Mouse (Mus musculus): Measurements from ENCODE around the gene Nkd1.

The Nkd1 gene

GRCm38 (mm10) chr8:88520985-88521527, at the start of gene Nkd1:
Gene Nkd1 (plus strand): TSS chr8:88521354.
- DNase-seq (ENCODE audit: low spot score) = no peak

GRCm38 (mm10) chr8:88481290-88481689, 39.9 kb upstream of the Nkd1 start:
- no peak for DNase-seq (ENCODE audit: low spot score)

- no peak for DNase-seq (ENCODE audit: low spot score)
These were observed 32.7 kb upstream of the Nkd1 start for GRCm38 (mm10) chr8:88488391-88488829.

DNA sequence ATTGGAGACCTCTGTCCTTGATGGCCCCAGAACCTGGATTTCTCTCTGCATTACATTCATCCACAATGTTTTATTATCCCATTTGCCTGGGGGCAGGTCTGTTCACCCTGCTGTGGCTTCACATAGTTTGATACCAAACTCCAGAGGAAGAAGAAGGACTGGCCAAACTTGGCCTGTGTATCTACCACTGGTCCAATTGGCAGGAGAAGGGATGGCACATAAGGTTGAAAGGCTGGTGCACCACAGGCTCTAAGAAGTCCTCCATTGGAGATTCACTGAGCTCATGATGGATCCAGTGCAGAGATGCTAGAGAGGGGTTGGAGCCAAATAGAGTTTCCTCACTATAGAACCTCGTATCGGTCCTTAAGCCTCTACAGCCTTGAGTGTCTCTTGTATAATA, 27.1 kb upstream of the Nkd1 start:
- no peak for DNase-seq (ENCODE audit: low spot score)

DNA sequence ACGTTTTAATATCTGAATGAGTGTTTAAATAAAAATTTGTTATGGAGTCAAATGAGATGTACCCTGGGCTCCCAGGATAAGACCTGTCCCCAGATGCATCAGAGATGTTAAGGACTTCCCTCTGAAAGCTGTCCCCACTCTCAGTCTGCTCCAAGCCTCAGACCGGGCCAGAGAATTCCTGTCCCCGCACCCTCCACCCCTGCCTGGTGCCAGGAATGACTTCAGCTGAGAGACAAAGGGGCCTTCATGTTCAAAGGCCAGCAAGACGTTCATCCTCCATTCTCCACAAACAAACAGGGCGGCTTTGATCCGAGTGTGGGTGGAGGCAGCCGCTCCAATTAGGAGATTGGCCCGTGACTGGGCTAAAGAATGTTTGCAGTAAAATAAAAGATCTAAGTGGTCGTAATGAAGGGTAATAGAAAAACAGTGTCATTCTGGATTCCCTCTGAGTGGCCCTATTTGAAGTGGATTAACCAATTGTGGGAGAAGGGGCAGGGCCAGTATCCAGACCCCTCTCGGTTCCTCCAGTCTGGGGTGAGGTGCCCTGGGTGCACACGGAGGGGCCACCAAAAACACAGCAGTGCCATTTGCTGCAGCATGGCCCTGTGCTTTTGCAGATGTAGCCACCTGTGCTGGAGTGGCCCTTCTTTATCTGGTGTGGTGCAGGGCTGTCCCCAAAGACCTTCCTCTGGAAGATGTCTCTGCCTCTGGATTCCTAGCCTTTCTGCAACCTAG, 25.9 kb upstream of the Nkd1 start:
- DNase-seq (ENCODE audit: low spot score) = peak; percentile 17

DNA sequence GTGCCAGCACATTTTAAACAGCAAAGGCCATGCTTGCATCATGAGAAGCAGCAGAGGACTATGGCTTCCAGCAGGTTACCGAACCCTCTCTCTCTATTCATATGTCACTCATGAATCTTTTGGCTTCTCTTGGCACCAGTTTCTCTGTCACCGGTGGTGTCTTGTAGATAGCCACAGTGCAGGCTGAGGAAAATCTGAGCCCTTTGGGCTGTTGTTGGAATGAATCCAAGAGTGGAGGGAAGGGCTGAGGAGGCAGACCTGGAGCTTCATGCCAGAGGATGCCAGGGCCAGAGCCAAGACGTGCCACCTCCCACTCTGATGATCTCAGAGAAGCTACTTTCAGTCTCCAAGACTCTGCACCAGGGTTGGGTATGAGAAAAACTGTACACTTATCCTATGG, 19.0 kb upstream of the Nkd1 start:
- DNase-seq (ENCODE audit: low spot score) = no peak

GRCm38 (mm10) chr8:88506981-88507380, 14.2 kb upstream of the Nkd1 start:
- DNase-seq (ENCODE audit: low spot score) = no peak

GRCm38 (mm10) chr8:88511061-88511460, 10.1 kb upstream of the Nkd1 start:
- no peak for DNase-seq (ENCODE audit: low spot score)

DNA sequence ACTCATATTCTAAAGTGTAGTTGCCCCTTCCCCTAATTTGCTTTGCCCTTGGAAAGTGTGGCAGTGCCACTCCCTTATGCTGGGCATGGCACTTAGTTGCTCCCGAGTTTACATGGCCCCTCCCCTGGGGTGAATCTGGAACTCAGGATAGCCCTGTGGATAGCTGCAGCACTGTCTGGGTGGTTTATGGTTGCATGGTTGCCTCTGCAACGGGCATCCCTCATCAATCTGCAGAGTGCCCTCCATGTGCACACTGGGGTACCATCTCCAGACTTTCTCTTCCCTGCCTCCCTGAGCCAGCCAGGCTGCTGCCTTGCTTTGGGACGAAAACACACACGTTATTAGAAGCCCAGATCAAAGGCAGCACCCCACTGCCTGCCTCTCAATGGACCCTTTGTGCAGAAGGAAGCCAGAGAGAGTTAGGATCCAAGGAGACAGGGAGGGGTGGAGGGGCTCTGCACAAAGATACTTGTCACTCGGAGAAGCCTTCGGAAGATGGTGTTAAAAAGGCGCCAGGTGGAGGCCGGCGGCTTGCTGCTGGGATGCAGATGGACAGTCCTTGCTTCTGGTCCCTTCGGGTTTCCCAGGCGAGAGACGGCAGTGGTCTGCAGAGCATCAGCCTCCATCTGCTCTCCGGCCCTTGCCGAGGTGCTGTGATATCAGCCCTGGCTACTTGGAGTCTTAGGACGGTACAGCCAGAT, 8.9 kb upstream of the Nkd1 start:
- no peak for DNase-seq (ENCODE audit: low spot score)

DNA sequence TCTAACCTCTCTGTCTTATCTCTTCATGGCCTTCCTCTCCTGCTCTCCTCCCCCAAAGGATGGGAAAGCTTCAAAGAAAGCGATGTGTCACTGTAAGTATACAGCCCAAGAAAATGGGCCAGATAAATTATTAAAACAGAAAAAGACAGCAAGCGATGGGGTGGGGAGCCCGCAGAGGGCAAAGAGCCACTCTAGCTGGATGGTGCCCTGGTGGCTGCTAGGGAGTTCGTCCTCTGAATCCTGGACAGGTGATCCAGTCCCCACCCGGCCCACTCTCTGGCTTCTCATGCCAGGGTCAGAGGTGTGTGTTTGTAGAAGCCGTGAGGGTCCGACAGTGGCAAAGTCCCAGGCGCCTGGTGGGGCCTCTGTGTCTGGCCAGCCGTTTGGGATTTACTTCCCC, 3.1 kb upstream of the Nkd1 start:
- DNase-seq (ENCODE audit: low spot score) = no peak

GRCm38 (mm10) chr8:88520381-88520780, 773 bp upstream of the Nkd1 start:
- no peak for DNase-seq (ENCODE audit: low spot score)

- no peak for DNase-seq (ENCODE audit: low spot score)
These were observed 624 bp downstream of the Nkd1 start for GRCm38 (mm10) chr8:88521541-88522414.

GRCm38 (mm10) chr8:88522433-88523030, 1.4 kb downstream of the Nkd1 start:
- DNase-seq (ENCODE audit: low spot score) = no peak

DNA sequence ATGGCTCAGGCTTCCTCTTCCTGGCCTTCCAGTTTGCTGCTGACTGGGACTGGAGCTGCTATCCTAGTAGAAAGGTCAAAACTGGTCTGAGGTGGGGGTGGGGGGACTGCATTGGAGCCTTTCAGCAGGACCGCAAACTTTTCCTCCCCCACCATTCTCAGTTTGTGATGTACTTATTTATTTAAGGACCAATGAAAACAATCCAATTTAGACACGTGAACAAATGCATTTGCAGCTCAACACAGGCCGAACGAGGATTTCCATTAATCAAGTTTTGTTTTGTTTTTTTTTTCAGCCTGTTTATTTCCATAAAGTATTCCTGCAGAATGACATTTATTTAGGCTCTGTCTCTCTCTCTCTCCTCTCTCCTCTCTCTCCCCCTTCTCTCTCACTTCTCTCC, 2.5 kb downstream of the Nkd1 start:
- no peak for DNase-seq (ENCODE audit: low spot score)

GRCm38 (mm10) chr8:88524132-88524531, 3.0 kb downstream of the Nkd1 start:
- DNase-seq (ENCODE audit: low spot score) = no peak

DNA sequence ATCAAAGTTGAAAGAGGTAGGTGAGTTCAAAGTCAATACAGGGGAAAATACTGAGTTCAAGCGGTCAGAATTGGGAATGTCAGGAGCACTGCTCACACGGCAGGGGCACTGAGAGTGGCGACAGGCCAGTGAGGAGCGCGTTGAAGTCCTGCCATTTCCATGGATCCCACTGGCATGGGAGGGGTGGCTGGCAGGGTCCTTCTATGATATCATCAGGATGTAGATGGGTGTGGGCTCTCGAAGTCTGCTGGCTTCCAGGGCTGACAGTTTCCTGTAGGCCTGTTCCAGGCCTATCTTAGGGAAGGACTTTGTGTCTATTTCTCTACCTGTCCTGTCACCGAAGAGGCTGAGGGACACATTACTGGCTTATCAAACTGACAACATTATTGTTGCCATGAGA, 3.7 kb downstream of the Nkd1 start:
- DNase-seq (ENCODE audit: low spot score) = no peak

- no peak for DNase-seq (ENCODE audit: low spot score)
These were observed 5.1 kb downstream of the Nkd1 start for GRCm38 (mm10) chr8:88526296-88526695.

DNA sequence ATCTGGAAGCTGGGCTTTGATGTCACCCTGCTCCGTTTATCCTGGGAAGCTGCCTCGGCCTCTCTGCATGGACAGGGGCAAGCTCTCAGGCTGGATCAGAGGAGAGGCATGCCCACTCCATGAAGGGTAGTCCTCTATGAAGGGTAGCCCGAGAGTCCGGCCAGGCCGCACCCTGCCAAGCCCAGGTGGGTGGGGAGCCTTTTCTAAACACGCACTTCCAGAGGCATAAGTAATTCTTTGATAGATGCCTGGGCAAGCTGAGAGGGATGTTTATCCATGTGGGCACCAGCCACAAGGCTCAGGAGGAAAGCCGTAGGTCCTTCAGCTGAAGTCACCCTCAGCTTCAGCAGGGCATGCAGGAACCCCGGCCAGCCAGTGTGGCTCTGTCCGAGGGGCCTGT, 7.0 kb downstream of the Nkd1 start:
- DNase-seq (ENCODE audit: low spot score) = no peak

DNA sequence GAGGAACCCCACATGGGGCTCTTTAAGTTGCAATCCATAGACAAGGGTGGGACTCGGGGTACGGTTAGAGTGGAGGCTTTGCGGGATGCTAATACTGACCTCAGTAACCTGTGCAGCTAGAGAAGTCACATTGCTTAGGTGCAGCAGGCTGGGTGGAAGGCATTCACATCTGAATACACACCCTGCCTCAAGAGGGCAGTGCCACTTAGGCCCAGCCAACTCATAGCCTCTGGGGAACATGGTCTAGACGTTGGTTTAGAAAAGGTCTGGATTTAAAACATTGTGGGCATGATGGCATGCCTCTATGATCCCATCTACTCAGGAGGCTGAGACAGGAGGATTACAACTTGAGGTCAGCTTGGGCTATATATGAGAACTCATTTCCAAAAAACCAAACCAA, 8.6 kb downstream of the Nkd1 start:
- no peak for DNase-seq (ENCODE audit: low spot score)

- no peak for DNase-seq (ENCODE audit: low spot score)
These were observed 15.9 kb downstream of the Nkd1 start for GRCm38 (mm10) chr8:88537081-88537480.

GRCm38 (mm10) chr8:88537998-88538975, 17.1 kb downstream of the Nkd1 start:
- no peak for DNase-seq (ENCODE audit: low spot score)

Data from layer of hippocampus, adult 9-10 months (tissue).